Mouse (Mus musculus) CH12.LX (cell line): ENCODE measurements at regions not wholly inside any gene's neighbourhood (a gene's known extent, or its start where the extent isn't known, plus 50 kb on each side); places are given as distances from the start of the nearest gene placed in this dataset.

ENCODE experiments used
- CTCF ChIP-seq, 2 experiments: IDR thresholded peaks in 1 of 2; conservative IDR thresholded peaks in 1 of 2; 2 replicates each; pipeline ENCODE4 v1.5.1; 2011 to 2012; ENCODE audit warnings: low read depth in 2 of 2, low read length in 2 of 2, improper control_type of control experiment in 1 of 2, inconsistent platforms in 1 of 2, mild to moderate bottlenecking in 1 of 2, moderate library complexity in 1 of 2
- E2F4 ChIP-seq: IDR thresholded peaks from 2 replicates; pipeline ENCODE4 v1.6.1; 2011; ENCODE audit warnings: low read depth, low read length, improper control_type of control experiment; ENCODE audit not compliant: insufficient replicate concordance
- JUN ChIP-seq: IDR thresholded peaks from 2 replicates; pipeline ENCODE4 v1.6.1; 2011; ENCODE audit warnings: low read depth, mild to moderate bottlenecking, low read length, improper control_type of control experiment, moderate library complexity; ENCODE audit not compliant: insufficient read depth
- MXI1 ChIP-seq: IDR thresholded peaks from 2 replicates; pipeline ENCODE4 v1.6.1; 2011; ENCODE audit warnings: mild to moderate bottlenecking, low read depth, low read length, improper control_type of control experiment
- POLR2A ChIP-seq: IDR thresholded peaks from 2 replicates; pipeline ENCODE4 v1.6.1; 2011; ENCODE audit warnings: low read depth, mild to moderate bottlenecking, improper control_type of control experiment, low read length
- POLR2AphosphoS2 ChIP-seq: IDR thresholded peaks from 2 replicates; pipeline ENCODE4 v1.6.1; 2011; ENCODE audit warnings: low read depth, low read length, improper control_type of control experiment
- USF2 ChIP-seq: conservative IDR thresholded peaks from 2 replicates; pipeline ENCODE4 v1.6.1; 2011; ENCODE audit warnings: low read depth, low read length, improper control_type of control experiment

- no peak for TF ChIP-seq JUN
- no peak for TF ChIP-seq CTCF (conservative IDR thresholded peaks at IDR 0.05 in 1 of 2, IDR thresholded peaks at IDR 0.05 in 1 of 2; ENCODE audit: low read depth in 2 of 2, low read length in 2 of 2)
- no peak for TF ChIP-seq USF2
- no peak for TF ChIP-seq POLR2A
- TF ChIP-seq E2F4 = no peak
- no peak for TF ChIP-seq POLR2AphosphoS2
- no peak for TF ChIP-seq MXI1
Measured at GRCm38 (mm10) chr13:102411840-102412239, 281.5 kb upstream of the Cd180 start.
